Mouse (Mus musculus): ENCODE measurements at regions not wholly inside any gene's neighbourhood (a gene's known extent, or its start where the extent isn't known, plus 50 kb on each side); places are given as distances from the start of the nearest gene placed in this dataset.

GRCm38 (mm10) chr2:105604553-105605116 lies 64.1 kb upstream of the Pax6 start:
- TF ChIP-seq POLR2AphosphoS2 (IDR thresholded peaks at IDR 0.05; ENCODE audit: insufficient read length, low read depth) (no peak), POLR2A (IDR thresholded peaks at IDR 0.05; ENCODE audit: insufficient read length, low read depth) (no peak), CEBPB (IDR thresholded peaks at IDR 0.05; ENCODE audit: insufficient read depth, poor library complexity, severe bottlenecking) (no peak), TCF12 (IDR thresholded peaks at IDR 0.05; ENCODE audit: insufficient read depth, poor library complexity, severe bottlenecking) (no peak)
